Mouse (Mus musculus): Measurements from ENCODE around the gene Asb2. TPM values are rescaled to one million over a fixed set of nuclear protein-coding genes. Genes with fewer than 3 reads are reported as not detected.

The Asb2 gene
- polyA plus RNA-seq, 1 experiment from 2014 or later = 23.6 TPM

DNA sequence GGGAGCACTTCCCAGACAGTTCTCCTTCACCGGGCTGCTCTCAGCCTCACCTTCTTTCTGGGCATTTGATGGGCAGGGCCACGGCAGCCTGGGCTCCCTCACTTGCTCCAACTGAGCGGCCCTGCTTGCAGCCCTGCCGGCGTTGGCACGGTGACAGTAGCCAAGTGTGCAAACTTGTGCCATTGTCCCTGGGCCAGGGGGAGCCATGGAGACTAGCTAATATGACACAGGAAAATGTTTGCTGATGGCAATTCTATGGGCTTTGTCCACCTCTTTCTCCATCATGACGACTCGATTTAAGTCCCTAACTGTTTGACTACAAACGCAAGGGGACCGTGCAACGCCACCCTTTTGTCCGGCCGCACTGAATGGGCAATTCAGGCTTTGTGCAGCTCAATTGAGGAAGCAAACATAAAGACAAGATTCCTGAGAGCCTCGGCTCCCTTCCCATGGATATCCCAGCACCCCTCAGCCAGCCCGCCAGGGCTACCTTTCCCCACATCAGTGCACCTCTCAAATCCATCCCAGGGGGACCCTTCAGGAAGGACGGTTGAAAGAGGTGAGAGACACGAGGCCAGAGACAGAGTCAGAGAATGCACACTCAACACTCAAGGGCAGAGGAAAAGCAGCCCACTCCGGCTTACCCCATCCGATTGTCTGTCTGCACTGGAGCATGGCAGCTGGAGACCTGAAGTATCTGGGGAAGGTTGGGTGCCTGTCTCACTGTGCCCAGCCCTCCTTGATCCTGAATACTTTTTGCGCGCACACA, 41.7 kb downstream of the Asb2 start:
- Histone ChIP-seq H3K4me2 (ENCODE audit: low read depth, low read length) (no peak overlapping the region), H3K36me3 (ENCODE audit: control insufficient read depth, insufficient read depth, low read length) (no peaks in the 10 kb centered on the region), H3K27me3 (replicated peaks; ENCODE audit: control insufficient read depth, insufficient read depth, low read length) (peaks cover 22% of the 10 kb centered on the region), H3K4me3 (ENCODE audit: low read length) (no peak overlapping the region), H3K4me1 (ENCODE audit: control insufficient read depth, insufficient read depth, low read length) (no peaks in the 10 kb centered on the region), H3K9ac (ENCODE audit: low read depth, low read length) (no peak overlapping the region), H3K9me3 (ENCODE audit: control insufficient read depth, low read length) (no peaks in the 10 kb centered on the region), H3K27ac (ENCODE audit: low read length) (no peak overlapping the region)
- 64% methylated on average over 21 of the region's 21 CpGs for WGBS
- no peak for ATAC-seq

DNA sequence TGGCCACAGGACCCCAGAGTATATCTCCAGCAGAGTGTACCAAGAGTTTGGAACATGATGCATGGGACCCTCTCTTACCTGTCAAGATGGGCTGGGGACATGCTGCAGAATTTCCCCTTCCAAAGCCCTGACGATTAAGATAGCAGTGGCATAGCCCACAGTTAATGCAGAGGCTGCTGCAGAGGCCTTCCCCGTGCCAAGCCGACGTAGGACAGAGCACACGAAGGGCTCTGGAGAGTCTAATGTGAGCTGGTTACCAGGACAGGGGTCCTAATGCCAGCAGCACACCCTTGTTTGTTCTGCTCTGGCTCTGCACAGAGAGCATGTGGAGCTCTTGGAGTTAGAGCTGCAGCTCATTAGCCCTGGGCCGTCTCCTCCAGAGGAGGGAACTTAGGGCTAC, 42.5 kb downstream of the Asb2 start:
- Histone ChIP-seq H3K4me3 (ENCODE audit: low read length) (no peak overlapping the region), H3K4me2 (ENCODE audit: low read depth, low read length) (no peak overlapping the region), H3K9me3 (ENCODE audit: control insufficient read depth, low read length) (no peaks in the 10 kb centered on the region), H3K36me3 (ENCODE audit: control insufficient read depth, insufficient read depth, low read length) (no peaks in the 10 kb centered on the region), H3K9ac (ENCODE audit: low read depth, low read length) (no peak overlapping the region), H3K4me1 (ENCODE audit: control insufficient read depth, insufficient read depth, low read length) (no peaks in the 10 kb centered on the region), H3K27ac (ENCODE audit: low read length) (no peak overlapping the region), H3K27me3 (replicated peaks; ENCODE audit: control insufficient read depth, insufficient read depth, low read length) (peaks cover 22% of the 10 kb centered on the region)
- 74% methylated on average over 6 of the region's 6 CpGs for WGBS
- ATAC-seq = no peak

DNA sequence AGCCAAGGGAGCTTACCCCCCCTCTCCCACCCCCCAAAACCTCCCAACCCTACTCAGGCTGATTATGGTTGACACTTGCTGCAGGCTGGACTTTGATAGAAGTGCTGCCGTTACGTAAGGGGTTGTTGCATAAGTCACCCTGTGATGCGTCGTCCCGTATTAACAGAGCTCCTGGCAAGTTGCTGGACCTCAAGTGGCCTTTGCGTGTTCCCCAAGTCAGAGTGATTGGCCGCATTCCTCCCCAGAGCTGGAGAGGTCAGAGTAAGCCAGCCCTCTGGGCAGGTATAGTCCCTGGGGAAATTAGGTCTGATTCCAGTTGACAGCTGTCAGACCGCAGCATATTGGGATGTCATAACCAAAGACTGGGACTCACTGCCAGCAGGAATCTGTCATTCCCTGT, 43.9 kb downstream of the Asb2 start:
- H3K36me3 ChIP-seq (ENCODE audit: control insufficient read depth, insufficient read depth, low read length) = no peaks in the 10 kb centered on the region
- H3K27ac ChIP-seq (ENCODE audit: low read length) = no peak overlapping the region
- 78% methylated on average over 8 of the region's 8 CpGs for WGBS
- H3K4me1 ChIP-seq (ENCODE audit: control insufficient read depth, insufficient read depth, low read length) = no peaks in the 10 kb centered on the region
- no peak for ATAC-seq
- H3K9ac ChIP-seq (ENCODE audit: low read depth, low read length) = no peak overlapping the region
- peaks cover 22% of the 10 kb centered on the region for H3K27me3 ChIP-seq (replicated peaks; ENCODE audit: control insufficient read depth, insufficient read depth, low read length)
- no peaks in the 10 kb centered on the region for H3K9me3 ChIP-seq (ENCODE audit: control insufficient read depth, low read length)
- no peak overlapping the region for H3K4me2 ChIP-seq (ENCODE audit: low read depth, low read length)
- no peak overlapping the region for H3K4me3 ChIP-seq (ENCODE audit: low read length)

DNA sequence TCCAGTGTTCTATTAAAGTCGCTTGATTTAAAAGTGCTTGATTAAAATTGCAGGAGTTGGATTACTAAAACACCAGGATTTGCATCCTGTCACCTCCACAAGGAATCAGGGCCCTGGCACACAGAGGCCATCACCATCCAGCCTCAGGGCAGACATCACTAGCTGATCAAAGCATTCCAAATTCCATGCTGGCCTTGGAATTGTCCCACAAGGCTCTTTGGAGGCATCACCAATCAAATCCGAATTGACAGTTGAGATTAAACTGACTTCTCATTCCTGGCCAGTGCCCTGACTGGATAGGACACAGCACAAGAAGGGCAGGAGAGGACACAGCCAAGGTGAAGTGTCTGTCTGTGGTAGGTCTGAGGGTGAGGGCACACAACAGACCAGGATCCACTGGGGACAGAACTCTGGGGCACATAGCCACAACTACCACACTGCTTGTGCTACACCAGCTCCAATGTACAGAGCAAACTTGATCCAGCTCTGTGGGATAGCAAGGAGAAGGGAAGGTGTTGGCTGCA, 45.0 kb downstream of the Asb2 start, which contains the start of gene Fam181a:
TSS of gene Fam181a (plus strand) at position 232 of the 524 bp plus-strand sequence.
- Histone ChIP-seq H3K9me3 (ENCODE audit: control insufficient read depth, low read length) (no peaks in the 10 kb centered on the region), H3K4me3 (ENCODE audit: low read length) (no peak within 1 kb of the TSS), H3K4me1 (ENCODE audit: control insufficient read depth, insufficient read depth, low read length) (no peaks in the 10 kb centered on the region), H3K36me3 (ENCODE audit: control insufficient read depth, insufficient read depth, low read length) (no peaks in the 10 kb centered on the region), H3K4me2 (ENCODE audit: low read depth, low read length) (no peak within 1 kb of the TSS), H3K27ac (ENCODE audit: low read length) (no peak within 1 kb of the TSS), H3K27me3 (replicated peaks; ENCODE audit: control insufficient read depth, insufficient read depth, low read length) (peaks cover 18% of the 10 kb centered on the region), H3K9ac (ENCODE audit: low read depth, low read length) (no peak within 1 kb of the TSS)
- ATAC-seq = no peak
- 73% methylated on average over 2 of the region's 2 CpGs for WGBS

DNA sequence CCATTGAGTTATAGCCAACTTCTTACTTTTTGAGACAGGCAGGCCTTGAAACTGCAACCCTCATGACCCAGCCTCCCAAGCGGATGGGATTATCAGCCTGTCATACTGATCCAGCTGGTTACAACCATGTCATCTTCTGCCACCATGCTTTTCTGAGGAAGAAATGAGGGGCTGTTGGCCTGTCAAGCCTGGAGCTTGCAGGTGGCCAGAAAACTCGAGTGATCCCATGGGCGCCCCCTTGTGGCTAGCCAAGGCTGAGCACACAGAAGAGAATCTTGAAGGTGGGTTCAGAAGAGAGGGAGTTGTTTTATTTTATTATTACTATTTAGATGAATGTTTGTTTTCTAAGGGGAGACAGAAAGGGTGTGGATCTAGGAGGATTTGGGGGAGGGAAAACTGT, 49.1 kb downstream of the Asb2 start:
- no peak overlapping the region for H3K27ac ChIP-seq (ENCODE audit: low read length)
- no peak for ATAC-seq
- H3K36me3 ChIP-seq (ENCODE audit: control insufficient read depth, insufficient read depth, low read length) = no peaks in the 10 kb centered on the region
- no peak overlapping the region for H3K4me3 ChIP-seq (ENCODE audit: low read length)
- 24% methylated on average over 3 of the region's 3 CpGs for WGBS
- no peak overlapping the region for H3K9ac ChIP-seq (ENCODE audit: low read depth, low read length)
- H3K4me2 ChIP-seq (ENCODE audit: low read depth, low read length) = no peak overlapping the region
- no peaks in the 10 kb centered on the region for H3K27me3 ChIP-seq (replicated peaks; ENCODE audit: control insufficient read depth, insufficient read depth, low read length)
- no peaks in the 10 kb centered on the region for H3K9me3 ChIP-seq (ENCODE audit: control insufficient read depth, low read length)
- no peaks in the 10 kb centered on the region for H3K4me1 ChIP-seq (ENCODE audit: control insufficient read depth, insufficient read depth, low read length)

DNA sequence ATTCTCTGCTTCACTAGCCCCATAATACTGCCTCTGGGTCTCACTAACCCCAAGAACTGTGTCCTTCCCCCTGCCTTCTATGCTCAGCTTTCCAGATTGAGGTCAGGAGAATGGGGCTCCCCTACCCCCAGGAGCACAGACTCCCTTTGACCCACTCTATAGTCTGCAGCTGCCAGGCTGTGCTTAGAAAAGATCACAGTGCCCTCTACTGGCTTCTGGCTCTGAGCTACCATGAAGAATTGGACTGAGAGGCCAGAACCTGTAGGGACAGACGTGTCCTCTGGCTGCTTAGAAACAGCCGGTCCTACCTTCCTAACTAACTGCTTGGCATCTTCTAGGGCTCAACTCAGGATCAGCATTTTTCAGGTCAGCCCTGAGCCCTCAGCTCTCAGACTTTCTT, 49.6 kb downstream of the Asb2 start:
- no peak overlapping the region for H3K27ac ChIP-seq (ENCODE audit: low read length)
- no peak for ATAC-seq
- WGBS = 27% methylated on average over 2 of the region's 2 CpGs
- H3K27me3 ChIP-seq (replicated peaks; ENCODE audit: control insufficient read depth, insufficient read depth, low read length) = no peaks in the 10 kb centered on the region
- H3K9me3 ChIP-seq (ENCODE audit: control insufficient read depth, low read length) = no peaks in the 10 kb centered on the region
- H3K4me1 ChIP-seq (ENCODE audit: control insufficient read depth, insufficient read depth, low read length) = no peaks in the 10 kb centered on the region
- H3K4me2 ChIP-seq (ENCODE audit: low read depth, low read length) = no peak overlapping the region
- no peak overlapping the region for H3K4me3 ChIP-seq (ENCODE audit: low read length)
- H3K9ac ChIP-seq (ENCODE audit: low read depth, low read length) = no peak overlapping the region
- H3K36me3 ChIP-seq (ENCODE audit: control insufficient read depth, insufficient read depth, low read length) = no peaks in the 10 kb centered on the region

DNA sequence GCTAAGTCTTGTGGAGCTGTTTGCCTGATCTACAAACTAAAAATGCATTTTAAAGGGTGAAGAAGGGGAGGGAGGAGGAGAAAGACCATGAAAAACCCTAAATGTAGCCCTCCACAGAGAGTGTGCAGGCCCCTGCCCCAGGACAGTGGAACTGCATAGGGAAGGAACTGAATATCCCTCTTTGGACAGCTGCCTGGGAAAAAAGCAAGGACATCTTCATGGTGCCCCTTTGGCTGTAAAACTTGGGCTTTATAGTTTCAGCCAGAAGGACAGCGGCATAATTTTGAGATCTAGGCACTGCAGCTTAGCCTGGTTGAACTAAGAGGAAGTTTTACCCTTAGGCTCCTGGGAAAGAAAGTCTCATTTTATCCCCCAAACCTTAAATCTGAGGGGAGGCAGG, 52.8 kb downstream of the Asb2 start:
- Histone ChIP-seq H3K36me3 (ENCODE audit: control insufficient read depth, insufficient read depth, low read length) (no peaks in the 10 kb centered on the region), H3K27me3 (replicated peaks; ENCODE audit: control insufficient read depth, insufficient read depth, low read length) (no peaks in the 10 kb centered on the region), H3K9me3 (ENCODE audit: control insufficient read depth, low read length) (no peaks in the 10 kb centered on the region), H3K9ac (ENCODE audit: low read depth, low read length) (no peak overlapping the region), H3K27ac (ENCODE audit: low read length) (no peak overlapping the region), H3K4me3 (ENCODE audit: low read length) (no peak overlapping the region), H3K4me1 (ENCODE audit: control insufficient read depth, insufficient read depth, low read length) (no peaks in the 10 kb centered on the region), H3K4me2 (ENCODE audit: low read depth, low read length) (no peak overlapping the region)
- 74% methylated on average over 1 of the region's 1 CpGs for WGBS
- ATAC-seq = no peak

DNA sequence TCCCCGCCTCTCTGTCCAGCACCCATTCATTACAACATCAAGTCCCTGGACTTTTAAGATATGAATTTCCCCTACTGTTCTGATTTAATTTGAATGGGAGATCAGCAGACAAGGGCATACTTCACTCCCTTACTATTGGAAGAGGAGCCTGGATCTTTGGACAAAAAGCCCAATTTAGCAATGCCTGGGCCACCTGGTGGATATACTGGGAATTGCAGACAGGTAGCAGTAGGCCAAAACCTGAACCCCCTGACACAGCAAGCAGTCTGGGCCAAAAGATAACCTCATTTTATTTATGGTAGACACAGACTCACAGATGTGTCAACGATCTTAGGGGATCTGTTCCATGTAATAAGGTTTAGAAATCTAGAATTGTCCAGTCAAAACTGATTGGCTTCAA, 54.2 kb downstream of the Asb2 start:
- Histone ChIP-seq H3K27ac (ENCODE audit: low read length) (no peak overlapping the region), H3K4me1 (ENCODE audit: control insufficient read depth, insufficient read depth, low read length) (no peaks in the 10 kb centered on the region), H3K4me3 (ENCODE audit: low read length) (no peak overlapping the region), H3K4me2 (ENCODE audit: low read depth, low read length) (no peak overlapping the region), H3K27me3 (replicated peaks; ENCODE audit: control insufficient read depth, insufficient read depth, low read length) (no peaks in the 10 kb centered on the region), H3K36me3 (ENCODE audit: control insufficient read depth, insufficient read depth, low read length) (no peaks in the 10 kb centered on the region), H3K9me3 (ENCODE audit: control insufficient read depth, low read length) (no peaks in the 10 kb centered on the region), H3K9ac (ENCODE audit: low read depth, low read length) (no peak overlapping the region)
- no peak for ATAC-seq
- 44% methylated on average over 2 of the region's 2 CpGs for WGBS

DNA sequence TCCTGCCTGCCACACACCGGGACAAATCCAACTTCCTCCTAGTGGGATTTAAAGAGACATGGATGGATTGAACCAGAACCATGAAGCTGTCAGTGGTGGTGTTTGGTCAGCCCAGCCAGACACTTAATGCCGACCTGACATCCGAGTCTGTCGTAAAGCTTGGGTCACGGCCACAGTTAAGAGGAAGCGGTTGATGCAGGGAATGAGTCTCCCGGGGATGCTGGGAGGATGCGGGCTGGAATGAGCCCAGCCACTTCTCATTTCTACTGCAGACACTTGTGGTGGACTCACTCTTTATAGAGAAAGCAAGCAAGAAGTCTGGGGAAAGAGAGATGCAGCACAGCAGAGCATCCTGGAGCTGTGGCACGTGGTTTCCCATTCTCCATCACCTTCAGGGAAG, 55.3 kb downstream of the Asb2 start:
- Histone ChIP-seq H3K9me3 (ENCODE audit: control insufficient read depth, low read length) (no peaks in the 10 kb centered on the region), H3K27me3 (replicated peaks; ENCODE audit: control insufficient read depth, insufficient read depth, low read length) (no peaks in the 10 kb centered on the region), H3K36me3 (ENCODE audit: control insufficient read depth, insufficient read depth, low read length) (no peaks in the 10 kb centered on the region), H3K9ac (ENCODE audit: low read depth, low read length) (no peak overlapping the region), H3K4me3 (ENCODE audit: low read length) (no peak overlapping the region), H3K4me2 (ENCODE audit: low read depth, low read length) (no peak overlapping the region), H3K4me1 (ENCODE audit: control insufficient read depth, insufficient read depth, low read length) (no peaks in the 10 kb centered on the region), H3K27ac (ENCODE audit: low read length) (no peak overlapping the region)
- no peak for ATAC-seq
- WGBS = 52% methylated on average over 9 of the region's 9 CpGs

DNA sequence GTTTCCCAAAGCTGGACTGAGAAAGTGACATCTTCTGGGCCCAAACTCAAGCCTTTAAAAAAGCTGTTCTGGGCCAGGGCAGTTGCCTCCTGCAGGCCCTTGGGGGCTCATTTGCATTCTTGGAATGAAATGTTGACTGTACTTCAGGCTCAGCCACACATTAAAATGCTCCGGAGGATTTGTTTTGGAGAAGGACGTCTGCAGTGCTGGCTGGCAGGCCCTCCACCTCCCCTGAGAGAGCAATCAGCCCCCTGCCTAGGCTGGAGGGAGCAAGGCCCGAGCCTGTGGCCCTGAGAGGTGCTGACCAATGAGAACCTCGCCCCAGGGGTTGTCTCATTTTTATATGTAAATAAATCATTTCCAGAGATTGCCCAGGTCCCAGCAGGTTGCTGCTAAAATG, 59.5 kb downstream of the Asb2 start:
- Histone ChIP-seq H3K36me3 (ENCODE audit: control insufficient read depth, insufficient read depth, low read length) (no peaks in the 10 kb centered on the region), H3K4me2 (ENCODE audit: low read depth, low read length) (no peak overlapping the region), H3K4me1 (ENCODE audit: control insufficient read depth, insufficient read depth, low read length) (no peaks in the 10 kb centered on the region), H3K9me3 (ENCODE audit: control insufficient read depth, low read length) (no peaks in the 10 kb centered on the region), H3K27ac (ENCODE audit: low read length) (no peak overlapping the region), H3K9ac (ENCODE audit: low read depth, low read length) (no peak overlapping the region), H3K27me3 (replicated peaks; ENCODE audit: control insufficient read depth, insufficient read depth, low read length) (no peaks in the 10 kb centered on the region), H3K4me3 (ENCODE audit: low read length) (no peak overlapping the region)
- ATAC-seq = no peak
- WGBS = 20% methylated on average over 4 of the region's 4 CpGs

Data from intestine, embryonic 16.5 days (tissue).